Mouse (Mus musculus): ENCODE measurements around the gene Ykt6.
"Not testable (repeated sequence)": the region's sequence is repeated elsewhere in the genome, so short reads cannot be mapped to it uniquely, and the experiment has no call there.

Gene Ykt6

GRCm38 (mm10) chr11:5955546-5956276 lies at the start of gene Ykt6:
Gene Ykt6, plus strand, starts transcription at chr11:5955693.
- CTCF ChIA-PET, result interaction anchor here (1.2 kb wide), 2 partner anchors 35 to 41 kb away, joined by 4 to 5 read pairs; no protein-coding TSS in a partner anchor

GRCm38 (mm10) chr11:5905778-5906518 lies 49.5 kb upstream of the Ykt6 start:
- CTCF ChIA-PET, result interaction anchor here (0.5 kb wide), 1 partner anchor 79 kb away, joined by 9 read pairs; no protein-coding TSS in a partner anchor

- CTCF ChIA-PET, result interaction anchor here (0.6 kb wide), 1 partner anchor 17 kb away, joined by 3 read pairs; no protein-coding TSS in a partner anchor
Measured at GRCm38 (mm10) chr11:5907096-5907495, 48.4 kb upstream of the Ykt6 start.

- CTCF ChIA-PET, result interaction anchor here (0.5 kb wide), 2 partner anchors 29 to 94 kb away, joined by 3 to 11 read pairs; no protein-coding TSS in a partner anchor
Measured at GRCm38 (mm10) chr11:5908642-5909041, 46.9 kb upstream of the Ykt6 start.

GRCm38 (mm10) chr11:5912635-5913034 lies 42.9 kb upstream of the Ykt6 start:
- CTCF ChIA-PET, result no interaction called here

GRCm38 (mm10) chr11:5913256-5913655 lies 42.2 kb upstream of the Ykt6 start:
- CTCF ChIA-PET, result interaction anchor here (0.5 kb wide), 2 partner anchors 39 to 243 kb away, joined by 4 to 12 read pairs; no protein-coding TSS in a partner anchor

GRCm38 (mm10) chr11:5913936-5914335 lies 41.6 kb upstream of the Ykt6 start:
- CTCF ChIA-PET, result no interaction called here

- CTCF ChIA-PET, result no interaction called here
Measured at GRCm38 (mm10) chr11:5914940-5915339, 40.6 kb upstream of the Ykt6 start.

GRCm38 (mm10) chr11:5915429-5916177 lies 39.9 kb upstream of the Ykt6 start:
- CTCF ChIA-PET, result interaction anchor here (0.6 kb wide), 1 partner anchor 10 kb away, joined by 6 read pairs; no protein-coding TSS in a partner anchor

GRCm38 (mm10) chr11:5916178-5916548 lies 39.3 kb upstream of the Ykt6 start:
- CTCF ChIA-PET, result interaction anchor here (0.6 kb wide), 1 partner anchor 9 kb away, joined by 6 read pairs; no protein-coding TSS in a partner anchor

GRCm38 (mm10) chr11:5918111-5918510 lies 37.4 kb upstream of the Ykt6 start:
- CTCF ChIA-PET, result no interaction called here

GRCm38 (mm10) chr11:5919606-5920005 lies 35.9 kb upstream of the Ykt6 start:
- CTCF ChIA-PET, result no interaction called here

- CTCF ChIA-PET, result interaction anchor here (0.7 kb wide), 2 partner anchors 28 to 72 kb away, joined by 3 to 7 read pairs; no protein-coding TSS in a partner anchor
Measured at GRCm38 (mm10) chr11:5920323-5920960, 35.1 kb upstream of the Ykt6 start.

GRCm38 (mm10) chr11:5924699-5925098 lies 30.8 kb upstream of the Ykt6 start:
- CTCF ChIA-PET, result no interaction called here

GRCm38 (mm10) chr11:5926696-5927220 lies 28.7 kb upstream of the Ykt6 start:
- CTCF ChIA-PET, result no interaction called here

- CTCF ChIA-PET, result no interaction called here
Measured at GRCm38 (mm10) chr11:5930578-5930977, 24.9 kb upstream of the Ykt6 start.

GRCm38 (mm10) chr11:5931947-5932346 lies 23.5 kb upstream of the Ykt6 start:
- CTCF ChIA-PET, result not testable (repeated sequence)

- CTCF ChIA-PET, result not testable (repeated sequence)
Measured at GRCm38 (mm10) chr11:5934531-5934930, 21.0 kb upstream of the Ykt6 start.

- CTCF ChIA-PET, result no interaction called here
Measured at GRCm38 (mm10) chr11:5942966-5943365, 12.5 kb upstream of the Ykt6 start.

- CTCF ChIA-PET, result no interaction called here
Measured at GRCm38 (mm10) chr11:5945096-5945495, 10.4 kb upstream of the Ykt6 start.

GRCm38 (mm10) chr11:5947796-5948195 lies 7.7 kb upstream of the Ykt6 start:
- CTCF ChIA-PET, result no interaction called here
